Mouse (Mus musculus) cortical plate, adult 2 months (tissue): ENCODE data around the gene Mbnl1.

ENCODE experiments used
- CTCF ChIP-seq: fragments of 200-500 bp; IDR thresholded peaks from 2 replicates; pipeline ENCODE4 v1.5.1; 2011; ENCODE audit warnings: mild to moderate bottlenecking, control low read depth, low read length; ENCODE audit not compliant: insufficient read depth; ENCODE audit errors: extremely low read depth
- POLR2A ChIP-seq: fragments of 200-500 bp; IDR thresholded peaks from 2 replicates; pipeline ENCODE4 v1.6.1; 2011; ENCODE audit warnings: mild to moderate bottlenecking, low read length, control low read depth; ENCODE audit not compliant: insufficient read depth; ENCODE audit errors: extremely low read depth

- TF ChIP-seq CTCF (no peak), POLR2A (peak; percentile 46; the same call in 1 of the 2 replicates)
Measured at GRCm38 (mm10) chr3:60500571-60501527, 28.2 kb downstream of the Mbnl1 start.
